Mouse (Mus musculus): ENCODE data around the gene Tma7.

Tma7 gene

GRCm38 (mm10) chr9:109051011-109051501 is 31.3 kb downstream of the Tma7 start:
- DNase-seq (ENCODE audit: low read depth, low spot score): peak; percentile 91
- Histone ChIP-seq H3K27me3 (ENCODE audit: control insufficient read depth, insufficient read depth, low read length, poor library complexity, severe bottlenecking) (no peaks in the 10 kb centered on the region), H3K36me3 (ENCODE audit: control insufficient read depth, insufficient read depth, low read length, poor library complexity, severe bottlenecking) (peaks cover under 1% of the 10 kb centered on the region)

DNA sequence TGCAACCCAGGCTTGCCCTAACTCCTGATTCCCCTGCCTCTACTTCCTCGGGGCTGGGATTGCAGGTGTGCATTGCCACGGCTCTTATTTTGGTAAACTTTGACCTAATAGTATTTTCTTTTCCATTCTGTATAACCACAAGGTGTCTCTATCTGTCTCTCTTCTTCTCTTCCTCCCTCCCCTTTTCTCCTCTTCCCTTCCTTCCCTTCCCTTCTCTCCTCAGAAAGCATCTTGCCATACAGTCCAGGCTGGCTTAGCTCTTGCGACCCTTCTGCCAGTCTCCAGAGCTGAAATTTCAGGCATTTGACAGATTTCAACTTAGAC is 31.8 kb downstream of the Tma7 start:
- no peaks in the 10 kb centered on the region; the same call in none of the 2 replicates for H3K36me3 ChIP-seq (ENCODE audit: control insufficient read depth, insufficient read depth, low read length, poor library complexity, severe bottlenecking)
- DNase-seq (ENCODE audit: low read depth, low spot score): no peak
- no peaks in the 10 kb centered on the region for H3K27me3 ChIP-seq (ENCODE audit: control insufficient read depth, insufficient read depth, low read length, poor library complexity, severe bottlenecking)

DNA sequence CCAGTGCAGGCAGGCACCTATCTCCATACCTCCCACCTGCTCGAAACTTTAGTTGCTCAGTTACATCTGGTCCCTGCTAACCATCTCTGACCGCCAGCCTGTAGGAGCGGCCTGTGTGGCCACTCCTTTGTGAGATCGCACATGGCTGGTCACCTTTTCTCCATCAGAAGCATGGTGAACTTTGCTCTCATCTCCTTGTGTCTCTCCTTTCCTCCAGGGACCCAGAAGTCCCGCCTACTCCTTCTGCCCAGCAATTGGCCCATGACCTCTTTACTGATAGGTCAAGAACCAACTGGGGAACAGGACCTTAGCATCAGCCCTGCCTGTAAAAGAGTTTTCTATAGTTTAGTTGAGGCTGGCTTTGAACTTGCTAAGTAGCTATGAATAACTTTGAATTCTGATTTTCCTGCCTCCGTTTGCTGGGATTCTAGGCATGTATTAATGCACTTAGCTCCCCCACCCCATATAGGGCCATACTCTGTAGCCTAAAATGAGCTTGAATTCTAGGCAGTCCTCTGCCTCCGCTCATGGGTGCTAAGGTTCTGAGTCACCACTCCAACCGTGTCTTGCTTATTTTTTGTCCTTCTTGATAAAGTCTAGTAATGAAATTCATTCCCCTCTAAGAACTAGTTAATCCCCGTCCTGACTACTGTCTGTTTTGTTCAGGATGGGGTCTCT is 32.3 kb downstream of the Tma7 start:
- DNase-seq (ENCODE audit: low read depth, low spot score): peak; percentile 44
- H3K36me3 ChIP-seq (ENCODE audit: control insufficient read depth, insufficient read depth, low read length, poor library complexity, severe bottlenecking): no peaks in the 10 kb centered on the region; the same call in none of the 2 replicates
- H3K27me3 ChIP-seq (ENCODE audit: control insufficient read depth, insufficient read depth, low read length, poor library complexity, severe bottlenecking): no peaks in the 10 kb centered on the region

DNA sequence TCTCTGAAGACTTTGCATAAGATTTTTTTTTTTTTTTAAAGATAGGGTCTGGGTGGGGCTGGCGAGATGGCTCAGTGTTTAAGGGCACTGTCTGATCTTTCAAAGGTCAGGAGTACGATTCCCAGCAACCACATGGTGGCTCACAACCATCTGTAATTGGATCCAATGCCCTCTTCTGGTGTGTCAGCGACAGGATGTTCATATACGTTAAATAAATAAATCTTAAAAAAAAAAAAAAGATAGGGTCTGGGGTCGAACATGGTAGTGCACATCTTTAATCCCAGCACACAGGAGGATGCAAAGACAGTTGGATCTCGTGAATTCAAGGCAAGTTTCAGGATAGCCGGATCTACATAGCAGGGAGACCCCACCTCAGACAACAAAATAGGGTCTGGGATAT is 33.1 kb downstream of the Tma7 start:
- no peak for DNase-seq (ENCODE audit: low read depth, low spot score)
- Histone ChIP-seq H3K27me3 (ENCODE audit: control insufficient read depth, insufficient read depth, low read length, poor library complexity, severe bottlenecking) (no peaks in the 10 kb centered on the region), H3K36me3 (ENCODE audit: control insufficient read depth, insufficient read depth, low read length, poor library complexity, severe bottlenecking) (peaks cover under 1% of the 10 kb centered on the region)

GRCm38 (mm10) chr9:109046306-109046705 is 36.1 kb downstream of the Tma7 start:
- peak; percentile 86 for DNase-seq (ENCODE audit: low read depth, low spot score)
- no peaks in the 10 kb centered on the region for H3K27me3 ChIP-seq (ENCODE audit: control insufficient read depth, insufficient read depth, low read length, poor library complexity, severe bottlenecking)
- H3K36me3 ChIP-seq (ENCODE audit: control insufficient read depth, insufficient read depth, low read length, poor library complexity, severe bottlenecking): peaks cover 2% of the 10 kb centered on the region; the same call in 1 of the 2 replicates

DNA sequence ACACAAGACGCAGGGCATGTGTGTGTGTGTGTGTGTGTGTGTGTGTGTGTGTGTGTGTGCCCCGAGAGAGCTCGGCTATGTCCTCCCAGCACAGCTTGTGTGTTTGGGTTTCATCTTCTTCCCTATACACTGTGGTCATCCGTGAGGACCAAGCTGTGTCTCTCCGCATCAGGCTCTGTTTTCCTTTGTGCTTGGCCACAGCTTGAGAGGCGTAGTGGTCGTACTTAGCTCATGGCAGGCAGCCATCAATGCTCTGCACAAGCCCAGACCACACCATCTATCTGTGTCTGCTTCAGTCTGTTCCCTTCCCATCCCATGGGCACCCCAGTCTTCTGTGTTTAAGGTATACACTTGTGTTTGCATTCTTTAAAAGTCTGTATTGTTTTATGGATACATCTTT is 41.0 kb downstream of the Tma7 start:
- Histone ChIP-seq H3K36me3 (ENCODE audit: control insufficient read depth, insufficient read depth, low read length, poor library complexity, severe bottlenecking) (peaks cover 2% of the 10 kb centered on the region; the same call in 1 of the 2 replicates), H3K27me3 (ENCODE audit: control insufficient read depth, insufficient read depth, low read length, poor library complexity, severe bottlenecking) (no peaks in the 10 kb centered on the region)
- no peak for DNase-seq (ENCODE audit: low read depth, low spot score)

DNA sequence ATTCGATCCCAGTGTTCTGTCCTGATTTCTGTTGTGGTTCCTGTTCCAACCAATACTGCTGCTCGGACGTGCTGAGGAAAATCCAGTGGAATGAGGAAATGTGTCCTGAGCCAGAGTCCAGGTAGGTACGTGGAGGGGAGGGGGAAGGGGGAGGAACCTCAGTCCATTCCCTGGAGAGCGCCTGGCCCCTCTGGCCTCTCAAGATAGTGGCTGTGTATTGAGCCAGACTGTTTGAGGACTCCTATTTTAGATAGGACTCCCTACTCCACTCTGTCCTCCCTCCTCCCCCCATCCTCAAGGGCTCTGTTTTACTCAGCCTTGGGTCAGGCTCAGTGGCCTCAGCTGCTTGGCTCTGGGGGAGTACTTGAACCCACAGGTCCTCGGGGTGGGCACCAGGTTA is 41.5 kb downstream of the Tma7 start:
- H3K36me3 ChIP-seq (ENCODE audit: control insufficient read depth, insufficient read depth, low read length, poor library complexity, severe bottlenecking): peaks cover 2% of the 10 kb centered on the region; the same call in 1 of the 2 replicates
- no peak for DNase-seq (ENCODE audit: low read depth, low spot score)
- H3K27me3 ChIP-seq (ENCODE audit: control insufficient read depth, insufficient read depth, low read length, poor library complexity, severe bottlenecking): no peaks in the 10 kb centered on the region

GRCm38 (mm10) chr9:109040216-109040615 is 42.2 kb downstream of the Tma7 start:
- no peak for DNase-seq (ENCODE audit: low read depth, low spot score)
- Histone ChIP-seq H3K36me3 (ENCODE audit: control insufficient read depth, insufficient read depth, low read length, poor library complexity, severe bottlenecking) (peaks cover 2% of the 10 kb centered on the region; the same call in 1 of the 2 replicates), H3K27me3 (ENCODE audit: control insufficient read depth, insufficient read depth, low read length, poor library complexity, severe bottlenecking) (no peaks in the 10 kb centered on the region)

DNA sequence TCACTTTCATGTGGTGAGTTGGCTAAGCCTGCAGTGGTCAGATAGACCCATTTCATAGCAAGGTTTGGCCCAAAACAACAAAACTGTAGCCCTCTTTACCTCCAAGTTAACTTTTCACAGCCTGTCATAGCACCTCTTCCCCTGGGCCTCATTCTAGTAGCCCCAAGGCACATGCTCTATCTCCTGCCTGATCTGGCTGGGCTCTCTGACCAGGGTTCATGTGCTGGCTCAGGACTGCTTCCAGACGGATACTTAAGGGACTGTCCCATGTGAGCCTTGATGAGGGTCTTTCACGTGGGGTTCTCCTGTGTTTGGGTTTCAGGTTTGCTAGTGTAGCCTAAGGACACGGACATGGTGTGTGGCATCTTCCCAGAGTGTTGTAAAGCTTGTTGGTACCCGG is 42.7 kb downstream of the Tma7 start:
- no peak for DNase-seq (ENCODE audit: low read depth, low spot score)
- Histone ChIP-seq H3K27me3 (ENCODE audit: control insufficient read depth, insufficient read depth, low read length, poor library complexity, severe bottlenecking) (no peaks in the 10 kb centered on the region), H3K36me3 (ENCODE audit: control insufficient read depth, insufficient read depth, low read length, poor library complexity, severe bottlenecking) (peaks cover 2% of the 10 kb centered on the region; the same call in 1 of the 2 replicates)

- DNase-seq (ENCODE audit: low read depth, low spot score): no peak
- Histone ChIP-seq H3K27me3 (ENCODE audit: control insufficient read depth, insufficient read depth, low read length, poor library complexity, severe bottlenecking) (no peaks in the 10 kb centered on the region), H3K36me3 (ENCODE audit: control insufficient read depth, insufficient read depth, low read length, poor library complexity, severe bottlenecking) (no peaks in the 10 kb centered on the region)
Measured at GRCm38 (mm10) chr9:109038901-109039364, 43.5 kb downstream of the Tma7 start.

DNA sequence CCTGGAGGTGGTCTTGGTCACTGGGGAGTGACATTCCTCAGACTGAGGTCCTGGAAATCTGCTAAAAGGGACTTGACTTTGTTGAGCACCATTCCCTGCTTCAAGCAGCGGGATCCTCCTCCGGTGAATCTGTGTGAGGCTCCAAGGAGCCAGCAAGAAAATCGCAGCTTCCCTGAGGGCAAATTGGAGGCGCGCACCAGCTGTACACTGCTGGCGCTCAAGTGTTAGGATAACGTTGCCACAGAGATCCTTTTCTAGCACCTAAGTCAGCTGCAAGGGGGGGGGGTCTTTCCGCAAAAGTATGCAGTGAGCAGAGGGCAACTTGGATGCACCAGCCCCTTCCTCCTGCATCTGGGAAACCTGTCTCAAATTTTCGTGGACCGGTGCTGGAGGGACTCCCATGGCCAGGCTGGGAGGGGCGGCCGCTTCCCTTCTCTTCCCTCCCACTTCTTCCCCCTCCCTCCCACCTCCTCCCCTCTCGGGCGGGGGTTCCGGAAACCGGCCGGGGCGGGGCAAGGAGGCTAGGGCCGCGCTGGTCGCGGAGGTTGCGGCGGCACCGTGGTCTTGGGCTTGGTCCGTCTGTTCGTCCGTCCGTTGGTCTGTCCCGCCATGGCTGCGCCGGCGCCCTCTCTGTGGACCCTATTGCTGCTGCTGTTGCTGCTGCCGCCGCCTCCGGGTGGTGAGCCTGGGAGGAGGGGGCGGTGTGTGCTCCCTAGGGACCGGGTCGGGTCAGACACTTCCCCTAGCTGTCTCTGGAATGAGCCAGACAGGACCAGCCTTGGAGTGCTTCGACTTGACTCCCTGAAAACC is 44.1 kb downstream of the Tma7 start, which contains the start of gene Shisa5:
Gene Shisa5 (plus strand): TSS at position 480 of the 810 bp plus-strand sequence.
- no peaks in the 10 kb centered on the region for H3K27me3 ChIP-seq (ENCODE audit: control insufficient read depth, insufficient read depth, low read length, poor library complexity, severe bottlenecking)
- DNase-seq (ENCODE audit: low read depth, low spot score): peak; percentile 62
- no peaks in the 10 kb centered on the region for H3K36me3 ChIP-seq (ENCODE audit: control insufficient read depth, insufficient read depth, low read length, poor library complexity, severe bottlenecking)

DNA sequence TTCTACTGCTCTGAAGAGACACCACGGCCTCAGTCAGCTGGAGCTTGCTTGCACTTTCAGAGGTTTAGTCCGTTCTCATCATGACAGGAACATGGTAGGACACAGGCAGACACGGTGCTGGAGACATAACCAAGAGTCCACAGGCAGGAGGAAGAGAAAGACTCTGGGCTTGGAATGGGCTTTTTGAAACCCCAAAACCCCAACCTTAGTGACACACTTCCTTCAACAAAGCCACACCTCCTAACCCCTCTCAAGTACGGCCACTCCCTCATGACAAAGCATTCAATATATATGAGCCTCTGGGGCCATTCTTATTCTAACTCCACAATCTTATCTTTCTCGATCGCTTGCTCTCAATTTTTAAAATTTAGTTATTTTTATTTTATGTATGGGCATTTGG is 50.0 kb downstream of the Tma7 start:
- Histone ChIP-seq H3K27me3 (ENCODE audit: control insufficient read depth, insufficient read depth, low read length, poor library complexity, severe bottlenecking) (no peaks in the 10 kb centered on the region), H3K36me3 (ENCODE audit: control insufficient read depth, insufficient read depth, low read length, poor library complexity, severe bottlenecking) (no peaks in the 10 kb centered on the region; the same call in 1 of the 2 replicates)
- no peak for DNase-seq (ENCODE audit: low read depth, low spot score)

DNA sequence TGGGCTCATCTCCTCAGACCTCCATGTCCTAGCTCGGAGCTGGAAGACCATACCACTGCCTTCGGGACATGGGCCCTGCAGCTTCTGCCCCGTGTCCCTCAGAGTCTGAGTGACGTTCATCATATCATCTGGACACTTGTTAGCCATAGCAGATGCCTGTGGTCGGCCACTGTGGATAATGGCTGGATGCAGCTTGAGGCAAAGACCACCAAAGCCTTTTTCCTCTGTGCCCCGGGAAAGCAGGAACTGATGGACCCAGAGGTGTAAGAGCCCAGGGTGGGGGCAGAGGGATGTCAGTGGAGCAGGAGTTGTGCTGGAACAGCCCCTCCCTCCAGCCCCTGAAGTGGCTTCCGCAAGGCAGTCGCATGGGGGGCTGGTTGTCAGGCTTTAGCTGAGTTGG is 50.7 kb downstream of the Tma7 start:
- Histone ChIP-seq H3K36me3 (ENCODE audit: control insufficient read depth, insufficient read depth, low read length, poor library complexity, severe bottlenecking) (no peaks in the 10 kb centered on the region; the same call in 1 of the 2 replicates), H3K27me3 (ENCODE audit: control insufficient read depth, insufficient read depth, low read length, poor library complexity, severe bottlenecking) (no peaks in the 10 kb centered on the region)
- no peak for DNase-seq (ENCODE audit: low read depth, low spot score)

DNA sequence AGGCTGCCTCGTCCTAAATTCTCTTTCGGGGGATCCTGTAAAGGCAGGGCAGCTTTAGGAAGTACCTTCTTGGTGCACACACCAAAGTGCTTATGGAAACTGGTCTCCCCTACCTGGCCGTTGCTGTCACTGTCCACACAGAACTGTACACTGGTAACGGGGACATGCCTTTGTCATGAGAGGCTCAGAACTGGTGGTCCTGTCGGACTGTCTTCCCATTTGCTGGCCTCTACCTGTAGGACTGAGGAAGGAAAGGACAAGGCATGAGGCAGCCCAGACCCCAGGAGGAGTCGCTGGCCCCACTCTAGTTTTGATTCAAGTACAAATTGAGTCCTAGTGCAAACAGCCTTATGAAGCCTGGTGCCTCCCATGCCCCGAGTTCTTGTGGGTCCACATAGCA is 51.4 kb downstream of the Tma7 start:
- Histone ChIP-seq H3K27me3 (ENCODE audit: control insufficient read depth, insufficient read depth, low read length, poor library complexity, severe bottlenecking) (no peaks in the 10 kb centered on the region), H3K36me3 (ENCODE audit: control insufficient read depth, insufficient read depth, low read length, poor library complexity, severe bottlenecking) (no peaks in the 10 kb centered on the region; the same call in 1 of the 2 replicates)
- no peak for DNase-seq (ENCODE audit: low read depth, low spot score)

DNA sequence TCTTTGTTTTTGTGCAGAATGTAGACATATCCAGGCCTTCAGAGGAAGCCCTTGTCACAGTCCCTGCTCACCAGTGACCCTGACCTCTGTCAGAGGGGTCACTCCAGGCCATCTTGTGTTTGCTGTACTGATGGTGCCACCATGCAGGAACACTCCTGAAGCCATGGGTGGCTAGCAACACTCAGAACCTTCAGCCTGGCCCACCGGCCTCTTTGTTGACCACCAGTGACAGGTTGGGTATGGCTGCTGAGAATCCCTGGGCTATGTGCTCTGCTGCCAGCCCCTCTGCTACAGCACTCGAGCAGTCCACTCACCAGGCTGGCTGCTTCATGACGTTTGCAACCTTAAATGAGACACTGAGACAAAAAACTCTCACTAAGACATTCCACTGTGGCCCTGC is 52.1 kb downstream of the Tma7 start:
- no peaks in the 10 kb centered on the region for H3K27me3 ChIP-seq (ENCODE audit: control insufficient read depth, insufficient read depth, low read length, poor library complexity, severe bottlenecking)
- DNase-seq (ENCODE audit: low read depth, low spot score): no peak
- peaks cover 3% of the 10 kb centered on the region for H3K36me3 ChIP-seq (ENCODE audit: control insufficient read depth, insufficient read depth, low read length, poor library complexity, severe bottlenecking)

Measured in splenic B cell, adult 2 months (primary cell).